Mouse (Mus musculus): Measurements from ENCODE around the gene Aebp1. TPM values are rescaled to one million over a fixed set of nuclear protein-coding genes. Genes with fewer than 3 reads are reported as not detected.

The Aebp1 gene
- total RNA-seq (2021), result 100 to 1,000 TPM; 245 to 387 TPM
- long read RNA-seq, experiment 1, transcript Aebp1-201 (21 exons, 3,831 nt), result major isoform, 111 of 280 reads
- long read RNA-seq, experiment 1, partial matches to known transcripts, result 26 of 280 reads
- long read RNA-seq, experiment 1, other reads (novel, unspliced or antisense), result 143 of 280 reads
- long read RNA-seq, experiment 2, transcript Aebp1-201 (21 exons, 3,831 nt), result major isoform, 123 of 497 reads
- long read RNA-seq, experiment 2, partial matches to known transcripts, result 193 of 497 reads
- long read RNA-seq, experiment 2, other reads (novel, unspliced or antisense), result 181 of 497 reads

GRCm38 (mm10) chr11:5861678-5862393 lies at the start of gene Aebp1:
Gene Aebp1, plus strand, starts transcription at chr11:5861947.
- peak; percentile 81 to 86 for DNase-seq (ENCODE audit: low spot score in 2 of 2)

GRCm38 (mm10) chr11:5813381-5813780 lies 48.4 kb upstream of the Aebp1 start:
- DNase-seq (ENCODE audit: low spot score in 2 of 2), result no peak

- DNase-seq (ENCODE audit: low spot score in 2 of 2), result no peak
Observed at GRCm38 (mm10) chr11:5819223-5819622, 42.5 kb upstream of the Aebp1 start.

- no peak for DNase-seq (ENCODE audit: low spot score in 2 of 2)
Observed at GRCm38 (mm10) chr11:5825432-5825831, 36.3 kb upstream of the Aebp1 start.

- DNase-seq (ENCODE audit: low spot score in 2 of 2), result no peak
Observed at GRCm38 (mm10) chr11:5827931-5828330, 33.8 kb upstream of the Aebp1 start.

GRCm38 (mm10) chr11:5828509-5829191 lies 33.1 kb upstream of the Aebp1 start:
- DNase-seq (ENCODE audit: low spot score in 2 of 2), result no peak

- no peak for DNase-seq (ENCODE audit: low spot score in 2 of 2)
Observed at GRCm38 (mm10) chr11:5829327-5829726, 32.4 kb upstream of the Aebp1 start.

- no peak for DNase-seq (ENCODE audit: low spot score in 2 of 2)
Observed at GRCm38 (mm10) chr11:5834506-5834905, 27.2 kb upstream of the Aebp1 start.

GRCm38 (mm10) chr11:5835057-5835456 lies 26.7 kb upstream of the Aebp1 start:
- DNase-seq (ENCODE audit: low spot score in 2 of 2), result no peak

- no peak for DNase-seq (ENCODE audit: low spot score in 2 of 2)
Observed at GRCm38 (mm10) chr11:5836126-5836525, 25.6 kb upstream of the Aebp1 start.

GRCm38 (mm10) chr11:5837251-5838246 lies 24.2 kb upstream of the Aebp1 start, which contains the start of gene Polm:
Gene Polm, minus strand, starts transcription at chr11:5838016.
- DNase-seq (ENCODE audit: low spot score in 2 of 2), result peak; percentile 87 to 89

GRCm38 (mm10) chr11:5840346-5840745 lies 21.4 kb upstream of the Aebp1 start:
- DNase-seq (ENCODE audit: low spot score in 2 of 2), result no peak

- DNase-seq (ENCODE audit: low spot score in 2 of 2), result no peak
Observed at GRCm38 (mm10) chr11:5841751-5842150, 20.0 kb upstream of the Aebp1 start.

GRCm38 (mm10) chr11:5843131-5843530 lies 18.6 kb upstream of the Aebp1 start:
- DNase-seq (ENCODE audit: low spot score in 2 of 2), result no peak

- no peak for DNase-seq (ENCODE audit: low spot score in 2 of 2)
Observed at GRCm38 (mm10) chr11:5846639-5847345, 15.0 kb upstream of the Aebp1 start.

- no peak for DNase-seq (ENCODE audit: low spot score in 2 of 2)
Observed at GRCm38 (mm10) chr11:5848741-5849140, 13.0 kb upstream of the Aebp1 start.

- no peak for DNase-seq (ENCODE audit: low spot score in 2 of 2)
Observed at GRCm38 (mm10) chr11:5849316-5849715, 12.4 kb upstream of the Aebp1 start.

- DNase-seq (ENCODE audit: low spot score in 2 of 2), result no peak
Observed at GRCm38 (mm10) chr11:5850452-5850851, 11.3 kb upstream of the Aebp1 start.

GRCm38 (mm10) chr11:5851021-5851736 lies 10.6 kb upstream of the Aebp1 start:
- no peak for DNase-seq (ENCODE audit: low spot score in 2 of 2)
